Mouse (Mus musculus) spleen, adult 12 weeks (tissue): ENCODE measurements at regions not wholly inside any gene's neighbourhood (a gene's known extent, or its start where the extent isn't known, plus 50 kb on each side); places are given as distances from the start of the nearest gene placed in this dataset.
"Not testable (repeated sequence)": the region's sequence is repeated elsewhere in the genome, so short reads cannot be mapped to it uniquely, and the experiment has no call there.

Experiments used
- DNase-seq: peaks from one replicate; pipeline ENCODE4 v3.0.0; 2022; ENCODE audit warnings: low spot score

DNA sequence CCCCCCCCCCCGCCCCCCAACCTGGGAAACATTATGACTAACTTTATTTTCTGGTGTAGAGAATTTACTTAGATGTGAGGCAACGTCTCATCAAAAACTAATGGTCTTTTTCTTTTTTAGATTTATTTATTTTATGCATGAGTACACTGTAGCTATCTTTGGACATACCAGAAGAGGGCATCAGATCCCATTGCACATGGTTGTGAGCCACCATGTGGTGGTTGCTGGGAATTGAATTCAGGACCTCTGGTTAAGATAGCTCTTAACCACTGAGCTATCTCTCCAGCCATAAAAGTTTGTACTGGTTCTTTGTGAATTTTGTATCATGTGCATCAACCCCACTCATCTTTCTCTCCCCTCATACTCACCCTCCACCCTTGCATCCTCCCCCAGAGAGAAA lies 847.3 kb downstream of the Robo1 start:
- no peak for DNase-seq

DNA sequence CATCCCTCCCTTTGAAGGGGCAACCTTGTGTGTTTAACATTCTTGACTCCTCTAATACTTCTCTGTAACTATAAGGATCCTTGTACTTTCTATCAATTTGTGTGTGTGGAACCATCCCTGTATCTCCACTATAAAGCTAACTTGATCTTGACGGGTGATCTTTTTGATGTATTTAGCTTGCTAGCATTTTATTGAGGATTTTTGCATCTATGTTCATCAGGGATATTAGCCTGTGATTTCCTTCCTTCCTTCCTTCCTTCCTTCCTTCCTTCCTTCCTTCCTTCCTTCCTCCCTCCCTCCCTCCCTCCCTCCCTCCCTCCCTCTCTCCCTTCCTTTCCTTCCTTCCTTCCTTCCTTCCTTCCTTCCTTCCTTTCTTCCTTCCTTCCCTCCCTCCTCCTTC lies 819.8 kb downstream of the Robo1 start:
- not testable (repeated sequence) for DNase-seq

DNA sequence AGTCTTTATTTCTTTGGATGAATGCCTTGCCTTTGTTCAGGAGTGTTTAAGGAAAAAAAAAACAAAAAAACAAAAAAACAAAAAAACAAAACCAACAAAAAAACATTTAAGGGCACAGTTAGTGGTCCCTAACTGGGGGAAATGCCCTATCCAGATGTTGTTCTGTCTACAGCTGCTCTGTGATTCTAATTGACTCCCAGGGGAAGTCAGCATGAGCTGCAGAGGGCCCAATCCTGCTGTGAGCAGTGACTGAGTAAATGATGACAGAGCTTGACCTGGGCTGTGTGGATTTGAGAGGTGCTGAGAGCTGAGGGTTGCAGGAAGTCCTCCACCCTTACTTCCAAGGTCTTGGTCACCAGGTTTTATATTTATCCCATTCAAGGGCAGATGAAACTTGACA lies 812.5 kb downstream of the Robo1 start:
- DNase-seq, result no peak

GRCm38 (mm10) chr16:73117338-73117737 lies 809.2 kb downstream of the Robo1 start:
- DNase-seq, result no peak

DNA sequence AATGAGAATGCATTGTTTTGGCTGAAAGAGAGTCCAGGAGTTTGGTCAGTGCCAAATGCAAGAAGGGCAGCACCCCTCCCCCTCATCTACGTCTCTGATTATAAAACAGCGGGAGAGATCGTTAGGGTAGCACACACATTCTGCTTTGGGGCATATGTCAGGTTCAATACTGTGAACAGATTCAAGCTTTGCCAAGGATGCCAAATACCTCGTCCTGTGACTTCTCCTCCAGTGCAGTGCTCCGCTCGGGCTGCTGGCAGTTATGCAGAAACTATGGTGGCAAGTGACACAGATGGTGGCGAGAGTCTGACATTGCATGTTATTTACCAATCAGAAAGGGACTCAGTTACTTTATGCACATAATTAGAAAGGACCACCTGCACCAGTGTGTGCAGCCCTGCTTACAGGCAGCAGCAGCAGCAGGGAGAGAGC lies 799.9 kb downstream of the Robo1 start:
- DNase-seq, result no peak

DNA sequence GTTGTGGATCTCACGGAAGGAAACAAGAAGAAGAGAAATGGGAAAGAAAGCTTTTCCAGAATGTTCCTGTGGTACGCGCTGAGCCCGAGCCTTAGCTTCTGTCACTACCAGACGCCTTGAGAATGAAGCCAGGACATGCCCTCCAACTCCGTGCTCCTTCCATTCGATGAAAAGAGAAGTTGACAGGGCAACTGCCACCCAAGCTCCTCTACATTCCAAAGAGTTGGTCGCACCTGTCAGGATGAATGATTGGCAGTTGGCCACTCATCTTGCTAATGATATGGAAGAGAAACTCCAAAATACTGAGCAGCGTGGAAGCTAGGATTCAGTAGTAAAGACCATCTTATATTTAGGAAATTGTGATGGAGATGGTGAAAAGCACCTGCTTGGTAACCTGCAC lies 799.5 kb downstream of the Robo1 start:
- DNase-seq, result no peak

- no peak for DNase-seq
Observed at GRCm38 (mm10) chr16:73105496-73105895, 797.4 kb downstream of the Robo1 start.

GRCm38 (mm10) chr16:73100273-73100672 lies 792.2 kb downstream of the Robo1 start:
- DNase-seq, result no peak

- no peak for DNase-seq
Observed at GRCm38 (mm10) chr16:73098760-73099159, 790.7 kb downstream of the Robo1 start.

- no peak for DNase-seq
Observed at GRCm38 (mm10) chr16:73097176-73097575, 789.1 kb downstream of the Robo1 start.

DNA sequence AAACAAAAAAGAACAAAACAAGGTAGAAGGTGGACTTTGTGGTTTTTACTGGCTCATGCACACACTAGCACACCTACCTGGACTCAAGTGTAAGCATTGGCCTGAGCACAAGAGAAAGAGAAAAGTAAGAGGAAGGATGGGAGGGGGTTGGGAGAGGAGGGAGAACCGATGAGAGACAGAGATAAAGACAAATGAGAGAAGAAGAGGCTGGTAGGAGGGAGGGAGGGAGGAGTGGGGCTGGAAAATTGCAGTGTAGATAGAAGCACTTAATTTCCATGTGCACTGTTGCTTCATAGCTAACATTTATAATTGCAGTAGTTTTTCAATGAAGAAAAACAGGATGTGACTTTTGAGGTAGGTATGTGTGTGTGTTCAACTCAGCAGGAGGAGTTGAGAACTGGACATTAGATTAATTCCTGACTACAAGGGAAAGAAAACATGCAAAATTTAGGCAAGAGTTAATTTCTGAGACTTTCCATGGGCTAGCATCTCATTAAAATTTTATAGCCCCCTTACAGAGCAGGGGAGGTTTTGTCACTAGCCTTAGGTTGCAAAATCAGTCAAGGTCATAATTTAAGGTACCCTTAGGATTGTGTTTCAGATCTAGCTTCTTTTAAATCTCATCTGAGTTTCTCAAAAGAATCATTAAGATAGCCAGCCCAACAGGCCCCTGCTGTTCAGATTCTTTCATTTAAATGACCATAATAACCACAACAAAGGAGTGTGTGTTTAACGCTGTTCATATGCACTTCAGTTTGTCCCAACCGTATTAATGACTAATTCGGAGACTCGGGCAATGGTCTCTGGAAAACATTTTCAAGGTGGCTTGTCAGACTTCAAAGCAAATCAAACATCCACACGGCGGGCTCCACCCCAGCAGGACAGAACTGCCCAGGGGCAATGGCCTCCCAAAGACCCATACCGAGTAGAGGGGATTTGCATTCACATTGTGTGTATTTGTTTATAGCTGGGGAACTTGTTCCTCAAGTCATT lies 788.3 kb downstream of the Robo1 start:
- DNase-seq, result no peak
